Mouse (Mus musculus) T-helper 2 cell (primary cell): ENCODE results near the gene Ints7.

Experiments used
- in situ Hi-C: fragments of 300-600 bp; cut with MboI, MseI; formaldehyde crosslinking; loops from one replicate; pipeline ENCODE4 v1.15.1; 2025; ENCODE audit warnings: high pct_unique_total_duplicates

Gene Ints7

DNA sequence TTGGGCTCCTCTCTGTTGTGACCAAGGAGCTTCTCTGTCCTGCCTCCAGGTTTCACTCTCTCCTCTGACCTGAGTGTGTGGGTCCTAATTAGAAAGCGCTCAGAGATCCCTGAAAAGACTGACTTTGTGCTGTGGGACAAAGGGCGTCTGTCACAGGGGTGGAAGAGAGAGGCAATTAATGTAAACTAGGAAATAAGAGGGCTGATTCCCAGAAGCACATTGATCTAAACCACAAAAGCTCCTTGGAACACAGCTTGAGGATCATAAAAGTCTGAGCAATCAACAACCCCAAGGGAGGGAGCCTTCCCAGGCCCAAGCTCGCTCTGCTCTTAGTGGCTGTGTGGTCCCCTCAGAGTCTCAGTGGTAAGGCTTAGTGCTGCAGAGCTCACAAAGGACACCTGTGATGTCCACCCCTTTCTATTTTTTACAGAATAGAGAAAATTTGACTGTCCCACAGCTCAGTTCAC, 53.8 kb downstream of the Ints7 start:
- in situ Hi-C loops = no loop called here

- in situ Hi-C loops = no loop called here
Measured at GRCm38 (mm10) chr1:191632511-191633095, 57.2 kb downstream of the Ints7 start.

DNA sequence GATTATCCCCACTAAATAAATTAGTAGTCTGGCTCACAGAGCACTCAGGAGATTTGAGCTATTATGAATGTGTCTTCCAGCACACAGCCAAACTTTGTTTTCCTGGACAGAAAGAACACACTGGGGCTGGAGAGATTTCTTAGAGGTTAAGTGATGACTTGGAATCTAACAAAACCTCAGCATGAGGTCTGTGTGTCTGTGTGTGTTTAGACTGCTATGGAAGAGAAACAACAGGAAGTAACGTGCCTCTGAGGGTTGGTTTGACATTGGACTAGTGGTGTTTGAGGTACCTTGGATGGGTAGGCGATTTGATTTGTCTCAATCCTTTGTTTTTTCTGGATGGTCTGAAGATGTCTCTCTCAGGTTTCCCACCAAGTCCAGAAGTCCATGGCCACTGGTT, 58.7 kb downstream of the Ints7 start:
- in situ Hi-C loops = no loop called here

DNA sequence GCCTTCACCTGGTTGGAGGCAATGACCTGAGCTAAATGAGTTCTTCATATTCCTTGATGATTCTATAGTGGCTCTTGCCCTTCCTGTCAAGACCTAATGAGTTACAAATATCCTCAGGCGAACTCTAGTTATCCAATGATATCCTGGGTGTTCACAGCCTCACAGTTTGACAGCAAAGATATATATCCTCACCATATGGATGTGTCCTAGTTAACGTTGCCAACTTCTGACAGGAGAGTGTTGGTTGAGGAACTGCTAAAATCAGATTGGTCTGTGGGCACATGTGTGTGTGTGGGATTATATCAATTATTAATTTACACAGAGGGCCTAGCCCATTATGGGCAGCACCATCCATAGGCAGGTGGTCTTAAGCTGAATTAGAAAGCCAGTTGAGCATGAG, 63.0 kb downstream of the Ints7 start:
- in situ Hi-C loops = no loop called here

GRCm38 (mm10) chr1:191639200-191639807, 63.9 kb downstream of the Ints7 start:
- in situ Hi-C loops = no loop called here

DNA sequence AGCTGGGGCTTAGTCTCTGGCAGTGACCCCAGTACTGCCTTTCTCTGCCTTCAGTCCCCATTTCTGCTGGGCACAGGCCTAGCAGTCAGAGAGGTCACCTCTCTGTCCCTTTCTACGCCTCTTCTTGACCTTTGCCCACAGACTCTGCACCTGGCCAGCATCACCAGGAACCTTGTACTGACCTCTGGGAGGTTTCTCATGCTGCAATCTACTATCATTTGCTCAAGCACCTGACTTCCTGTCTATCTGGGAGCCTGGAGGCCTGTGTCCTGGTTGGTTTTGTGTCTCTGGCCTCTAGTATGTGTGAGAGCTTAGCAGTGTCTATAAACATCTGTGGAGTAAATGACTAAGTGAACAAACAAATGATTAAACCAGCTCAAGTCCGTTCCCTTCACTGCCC, 64.7 kb downstream of the Ints7 start:
- in situ Hi-C loops = no loop called here

DNA sequence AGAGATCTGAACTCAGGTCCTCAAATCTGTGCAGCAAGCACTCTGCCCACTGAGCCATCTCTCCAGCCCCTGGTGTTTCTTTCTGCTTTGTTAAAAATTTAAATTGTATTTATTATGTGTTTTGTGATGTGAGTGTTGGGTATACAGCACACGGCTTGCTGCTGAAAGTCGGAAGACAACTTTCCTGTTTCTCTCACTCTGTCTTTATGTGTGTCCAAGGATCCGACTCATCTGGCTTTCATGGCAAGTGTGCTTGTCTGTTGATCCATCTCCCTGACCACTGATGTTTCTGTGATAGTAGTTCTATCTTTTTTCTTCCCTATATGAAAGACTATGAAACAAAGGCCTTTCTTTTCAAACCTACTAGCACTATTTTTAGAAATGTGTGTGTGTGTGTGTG, 65.4 kb downstream of the Ints7 start:
- in situ Hi-C loops = no loop called here

GRCm38 (mm10) chr1:191641438-191641837, 66.0 kb downstream of the Ints7 start:
- in situ Hi-C loops = no loop called here

GRCm38 (mm10) chr1:191642903-191643302, 67.5 kb downstream of the Ints7 start:
- in situ Hi-C loops = no loop called here

DNA sequence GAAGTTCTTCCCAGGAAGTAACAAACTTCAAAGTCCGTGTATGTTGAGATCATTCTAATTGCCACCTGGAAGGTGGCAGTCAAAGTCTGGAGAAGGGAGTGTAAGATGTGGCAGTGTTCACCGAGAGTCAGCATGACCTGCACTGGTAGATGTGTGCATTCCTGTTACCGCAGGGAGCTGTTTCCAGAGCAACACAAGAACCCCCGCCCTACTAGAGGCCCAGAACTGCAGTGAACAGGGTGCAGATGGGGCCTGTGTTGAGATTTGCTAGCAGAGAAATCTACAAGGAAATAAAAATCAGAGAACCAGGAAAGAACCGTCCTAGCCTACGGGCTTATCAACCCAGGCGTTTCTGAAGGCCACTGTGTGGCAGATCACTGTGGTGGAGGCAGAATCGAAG, 70.5 kb downstream of the Ints7 start:
- in situ Hi-C loops = no loop called here

DNA sequence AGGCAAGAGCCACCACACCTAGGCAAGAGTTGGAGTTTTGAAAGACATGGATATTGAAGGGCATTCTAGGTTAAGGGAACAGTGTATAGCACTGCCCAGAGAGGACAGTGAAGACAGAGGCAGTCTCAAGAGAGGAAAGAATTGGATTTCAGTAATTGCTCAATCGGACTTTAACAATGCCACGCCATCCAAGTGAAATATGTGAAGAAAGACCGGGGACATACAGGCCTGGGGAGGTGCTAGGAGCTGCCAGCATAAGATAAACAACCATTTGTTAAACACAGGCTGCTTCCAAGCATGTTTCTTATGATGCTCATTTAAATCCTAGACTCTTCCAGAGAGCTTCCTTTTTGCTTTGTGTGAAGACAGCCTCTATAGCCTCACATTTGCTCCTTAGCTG, 72.2 kb downstream of the Ints7 start:
- in situ Hi-C loops = no loop called here

DNA sequence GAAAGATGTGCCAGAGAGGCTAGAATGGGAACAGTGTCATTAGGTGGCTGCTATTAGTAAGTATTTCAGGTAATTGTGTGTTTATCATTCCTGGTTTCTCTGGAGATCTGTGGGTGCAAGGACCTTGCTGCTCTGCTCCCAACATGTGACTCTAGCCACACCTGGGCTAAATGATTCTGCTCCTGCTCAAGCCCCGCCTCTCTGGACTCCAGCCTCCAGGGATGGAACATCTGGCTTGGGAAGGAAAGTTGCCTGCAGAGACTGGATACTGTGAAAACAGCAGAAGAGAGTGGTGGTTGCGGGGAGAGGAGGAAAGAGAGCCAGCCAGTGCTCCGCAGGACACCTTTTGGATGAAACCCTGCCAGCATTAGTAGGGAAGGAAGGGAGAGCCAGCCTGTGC, 84.0 kb downstream of the Ints7 start:
- in situ Hi-C loops = no loop called here

DNA sequence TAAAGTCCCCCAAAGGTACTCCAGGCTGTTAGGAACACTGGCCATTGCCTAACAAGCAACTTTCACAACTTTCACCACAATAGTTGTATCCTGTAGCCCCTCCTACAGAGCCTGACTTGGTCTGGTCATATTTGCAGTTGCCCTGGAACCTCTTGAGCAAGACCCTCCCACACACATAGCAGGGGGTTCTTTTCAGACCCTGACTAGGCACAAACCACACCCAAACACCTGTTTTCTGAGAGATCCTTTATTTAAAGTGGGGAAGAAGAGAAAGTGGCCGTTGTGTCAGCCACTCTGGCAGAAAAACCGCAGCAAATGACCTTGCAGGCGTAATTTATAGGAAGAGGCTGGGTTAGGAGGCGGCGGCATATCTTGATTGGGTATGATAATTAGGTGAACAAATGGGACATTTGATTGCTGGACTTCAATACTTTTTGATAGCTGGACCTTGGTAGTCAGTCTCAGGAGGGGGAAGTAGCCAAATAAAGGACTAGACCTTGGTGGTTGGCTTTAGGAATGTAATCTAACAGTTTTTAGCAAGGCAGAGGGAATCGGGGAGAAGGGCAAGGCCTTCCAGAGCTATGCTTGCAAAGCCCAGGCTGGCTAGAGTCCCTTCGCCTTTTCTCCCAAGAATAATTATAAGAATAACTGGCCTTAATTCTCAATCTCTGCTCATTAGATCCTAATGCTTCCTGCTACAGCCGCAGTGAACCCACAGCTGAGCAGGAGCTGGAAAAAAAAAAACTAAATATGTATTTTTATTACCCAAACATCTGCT, 85.8 kb downstream of the Ints7 start:
- in situ Hi-C loops = no loop called here

- in situ Hi-C loops = no loop called here
Measured at GRCm38 (mm10) chr1:191662178-191662898, 86.9 kb downstream of the Ints7 start.

- in situ Hi-C loops = no loop called here
Measured at GRCm38 (mm10) chr1:191662899-191663500, 87.6 kb downstream of the Ints7 start.

- in situ Hi-C loops = no loop called here
Measured at GRCm38 (mm10) chr1:191663603-191664002, 88.2 kb downstream of the Ints7 start.

DNA sequence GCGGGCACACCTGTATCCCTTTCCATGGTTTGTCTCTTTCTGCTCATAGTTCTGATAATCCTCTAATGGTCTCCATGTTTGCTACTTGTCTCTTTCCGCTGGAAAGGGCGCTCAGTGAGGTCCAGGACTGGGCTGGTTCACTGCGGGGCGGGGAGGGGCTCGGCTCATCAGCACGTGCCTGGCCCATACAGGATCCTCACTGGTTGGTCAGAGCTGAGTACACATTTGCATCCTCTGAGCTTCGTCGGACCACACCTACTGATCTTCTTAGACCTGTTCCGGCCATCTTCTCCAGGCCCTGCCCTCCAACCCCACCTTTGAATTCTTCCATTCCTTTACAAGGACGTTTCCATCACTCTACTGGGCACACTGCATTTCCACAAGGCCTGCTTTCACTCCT, 90.9 kb downstream of the Ints7 start:
- in situ Hi-C loops = no loop called here

DNA sequence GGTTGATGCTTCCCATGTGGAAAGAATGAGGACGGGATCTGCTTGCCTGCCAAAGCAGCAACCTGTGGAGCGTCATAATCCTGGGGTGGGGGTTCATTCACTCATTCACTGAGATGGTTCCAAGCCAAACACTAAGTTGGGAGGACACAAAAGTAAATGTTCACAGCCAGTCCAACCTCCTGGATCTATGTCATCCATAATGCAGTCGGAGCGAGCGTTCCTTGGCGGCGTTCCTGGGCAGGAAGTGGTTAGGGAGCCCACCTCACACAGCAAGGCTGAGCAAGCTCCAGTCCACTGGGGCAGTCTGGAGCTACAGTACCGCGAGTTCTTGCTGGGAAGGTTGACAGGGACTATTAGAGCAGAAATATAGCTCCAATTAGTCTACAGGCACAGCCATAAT, 92.6 kb downstream of the Ints7 start:
- in situ Hi-C loops = no loop called here
